Mouse (Mus musculus) heart, adult 10 weeks (tissue): Measurements from ENCODE around the gene Dpep3. TPM values are rescaled to one million over a fixed set of nuclear protein-coding genes. Genes with fewer than 3 reads are reported as not detected.

Experiments used
- polyA plus RNA-seq: library from polyadenylated mRNA; stranded (reverse); fragments of 350-450 nt; fragmentation: Illumina TruSeq; extraction: RNeasy Lipid Tissue Mini Kit (QIAGEN cat#74804); gene quantifications from one replicate; pipeline ENCODE4 v1.2.3, GENCODE M21; 2014; ENCODE audit warnings: low read depth, low replicate concordance

Gene Dpep3
- not detected for polyA plus RNA-seq

GRCm38 (mm10) chr8:105979325-105979724, at the start of gene Dpep3:
TSS of gene Dpep3 (minus strand) at chr8:105979429.

GRCm38 (mm10) chr8:106011643-106011986, 32.4 kb upstream of the Dpep3 start, which contains the start of gene Ddx28:
TSS of gene Ddx28 (minus strand) at chr8:106011882.

DNA sequence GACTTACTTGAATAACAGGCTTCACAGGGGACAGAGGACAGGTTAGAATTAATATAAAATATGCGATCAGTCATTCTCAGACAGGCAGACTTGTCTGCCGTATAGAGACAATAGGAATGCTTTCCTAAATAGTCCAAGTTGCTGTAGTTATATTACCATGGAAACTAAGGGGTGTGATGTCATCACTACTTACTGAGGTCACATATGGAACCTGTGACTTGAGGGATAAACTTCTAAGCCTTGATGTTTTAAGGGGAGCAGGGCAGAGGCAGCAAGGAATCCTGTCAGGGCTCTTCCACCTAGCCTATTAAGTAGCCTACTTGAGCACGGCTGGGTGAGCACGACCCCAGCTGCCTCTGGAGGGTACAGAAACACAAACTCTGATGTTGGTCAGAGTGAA, 26.6 kb upstream of the Dpep3 start, which contains the start of gene Dpep2nb:
Gene Dpep2nb, minus strand, starts transcription at position 101 of the 400 bp plus-strand sequence.

DNA sequence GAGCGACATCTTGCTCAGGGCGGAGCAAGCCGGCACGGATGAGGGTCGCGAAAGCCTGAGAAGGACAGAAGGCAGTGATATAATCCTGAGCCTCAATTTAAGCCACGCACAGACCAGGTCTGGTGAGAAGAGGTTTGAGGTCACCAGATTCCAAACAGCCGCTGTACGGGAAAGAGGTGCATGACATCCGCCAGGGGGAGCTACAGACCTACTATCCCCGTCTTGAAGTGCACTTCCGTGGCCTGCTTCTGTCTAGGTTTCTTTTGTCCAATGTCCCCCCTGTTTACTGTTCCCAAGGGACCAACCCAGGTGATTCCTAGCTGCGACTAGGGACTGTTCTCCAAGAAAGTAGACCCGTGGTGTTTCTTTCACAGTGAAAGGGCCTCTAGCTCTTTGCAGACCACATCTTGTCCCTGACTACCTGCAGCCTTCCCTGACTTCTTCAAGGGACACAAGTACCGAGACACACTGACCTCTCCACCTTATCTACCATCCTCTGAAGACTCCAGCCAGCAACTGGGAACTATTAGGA, 11.7 kb upstream of the Dpep3 start, which contains the start of gene Dus2:
Gene Dus2, plus strand, starts transcription at position 482 of the 532 bp plus-strand sequence.

GRCm38 (mm10) chr8:105965905-105966341, 13.3 kb downstream of the Dpep3 start, which contains the start of gene Slc12a4:
TSS of gene Slc12a4 (minus strand) at chr8:105966097.

GRCm38 (mm10) chr8:105943321-105943739, 35.9 kb downstream of the Dpep3 start, which contains the start of gene Lcat:
TSS of gene Lcat (minus strand) at chr8:105943382.

DNA sequence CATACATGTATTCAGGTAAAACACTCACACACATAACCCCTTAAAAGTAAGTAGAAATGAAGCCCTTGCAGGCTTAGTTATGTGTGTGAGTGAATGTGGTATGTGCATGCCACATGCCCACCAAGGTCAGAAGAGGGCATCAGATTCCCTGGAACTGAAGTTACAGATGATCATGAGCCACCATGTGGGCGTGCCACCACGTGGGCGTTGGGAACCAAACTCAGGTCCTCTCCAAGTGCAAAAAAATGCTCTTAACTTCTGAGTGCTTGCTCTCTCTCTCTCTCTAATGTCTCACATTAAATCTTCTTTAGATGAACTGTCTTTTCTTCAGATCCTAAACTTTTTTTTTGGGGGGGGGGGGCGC, 40.9 kb downstream of the Dpep3 start, which contains the start of gene Psmb10:
Gene Psmb10, minus strand, starts transcription at position 139 of the 364 bp plus-strand sequence.

DNA sequence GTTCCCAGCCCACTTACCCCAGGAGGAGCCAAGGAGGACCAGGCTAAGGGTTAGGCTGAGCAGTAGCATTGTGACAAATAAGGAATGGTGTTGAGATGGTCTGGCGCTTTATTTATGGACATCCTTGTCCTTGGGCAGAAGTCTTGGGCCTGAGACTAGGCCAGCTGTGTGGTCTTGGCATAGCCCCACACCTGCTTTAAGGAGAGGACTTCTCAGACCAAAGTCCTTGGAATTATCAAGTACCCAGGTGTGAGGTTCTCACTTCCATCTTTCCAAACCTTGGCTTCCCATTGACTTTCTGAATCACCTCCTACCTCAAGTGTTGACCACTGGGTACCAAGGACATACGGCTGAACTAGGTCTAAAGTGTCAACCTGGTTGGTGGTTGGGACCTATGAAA, 45.5 kb downstream of the Dpep3 start, which contains the start of gene Ctrl:
Gene Ctrl, minus strand, starts transcription at position 101 of the 400 bp plus-strand sequence.

Other genes with a start within 250 kb of the Dpep3 start
- 3.5 TPM for gene Gfod2, start 220.8 kb downstream of the Dpep3 start, polyA plus RNA-seq
- gene Ranbp10, start 152.1 kb downstream of the Dpep3 start, polyA plus RNA-seq, result 17.0 TPM
- gene Tsnaxip1, start 151.7 kb downstream of the Dpep3 start, polyA plus RNA-seq, result not detected
- gene Cenpt, start 126.2 kb downstream of the Dpep3 start, polyA plus RNA-seq, result 3.3 TPM
- gene Thap11, start 124.3 kb downstream of the Dpep3 start, polyA plus RNA-seq, result 30.4 TPM
- 108 TPM for gene Nutf2, start 118.8 kb downstream of the Dpep3 start, polyA plus RNA-seq
- gene Edc4, start 98.5 kb downstream of the Dpep3 start, polyA plus RNA-seq, result 29.2 TPM
- gene Nrn1l, start 85.9 kb downstream of the Dpep3 start, polyA plus RNA-seq, result not detected
- 18.1 TPM for gene Pskh1, start 79.0 kb downstream of the Dpep3 start, polyA plus RNA-seq
- not detected for gene Ctrl, start 45.6 kb downstream of the Dpep3 start, polyA plus RNA-seq
- gene Psmb10, start 41.0 kb downstream of the Dpep3 start, polyA plus RNA-seq, result 68.7 TPM
- gene Lcat, start 36.0 kb downstream of the Dpep3 start, polyA plus RNA-seq, result 2.0 TPM
- gene Slc12a4, start 13.3 kb downstream of the Dpep3 start, polyA plus RNA-seq, result 42.3 TPM
- gene Dus2, start 11.9 kb upstream of the Dpep3 start, polyA plus RNA-seq, result 13.7 TPM
- gene Dpep2nb, start 26.5 kb upstream of the Dpep3 start, polyA plus RNA-seq, result not detected
- 9.2 TPM for gene Ddx28, start 32.5 kb upstream of the Dpep3 start, polyA plus RNA-seq
- gene Nfatc3, start 79.4 kb upstream of the Dpep3 start, polyA plus RNA-seq, result 13.4 TPM
- gene Esrp2, start 157.5 kb upstream of the Dpep3 start, polyA plus RNA-seq, result 2.0 TPM
- 7.5 TPM for gene Pla2g15, start 171.0 kb upstream of the Dpep3 start, polyA plus RNA-seq
- gene Slc7a6, start 189.4 kb upstream of the Dpep3 start, polyA plus RNA-seq, result 10.4 TPM
- gene Slc7a6os, start 231.5 kb upstream of the Dpep3 start, polyA plus RNA-seq, result 19.7 TPM
- 20.2 TPM for gene Prmt7, start 231.5 kb upstream of the Dpep3 start, polyA plus RNA-seq